Mouse (Mus musculus) myocyte (in vitro differentiated cells): ENCODE data around the gene Slc27a3.

Source experiments
- CEBPB ChIP-seq: IDR thresholded peaks from 2 replicates; pipeline ENCODE4 v1.6.1; 2011; ENCODE audit warnings: mild to moderate bottlenecking, moderate library complexity; ENCODE audit not compliant: poor library complexity, insufficient read depth, severe bottlenecking
- MAX ChIP-seq: IDR thresholded peaks from one replicate; pipeline ENCODE4 v1.6.1; 2011; ENCODE audit warnings: low read depth, mild to moderate bottlenecking, control low read depth
- MYOD1 ChIP-seq, 3 experiments: IDR thresholded peaks; one replicate each; pipeline ENCODE4 v1.6.1; 2011; ENCODE audit warnings: control low read depth in 2 of 3, low read depth in 2 of 3, mild to moderate bottlenecking in 2 of 3, moderate library complexity in 1 of 3; ENCODE audit not compliant: insufficient read length in 2 of 3, control insufficient read depth in 1 of 3
- MYOG ChIP-seq, 3 experiments: IDR thresholded peaks; one replicate each; pipeline ENCODE4 v1.6.1; 2011; ENCODE audit warnings: control low read depth in 2 of 3, low read depth in 2 of 3, mild to moderate bottlenecking in 2 of 3; ENCODE audit not compliant: insufficient read length in 2 of 3, control insufficient read depth in 1 of 3, insufficient read depth in 1 of 3
- POLR2A ChIP-seq: IDR thresholded peaks from one replicate; pipeline ENCODE4 v1.6.1; 2011; ENCODE audit warnings: low read depth, mild to moderate bottlenecking, control low read depth, moderate library complexity; ENCODE audit not compliant: insufficient read length
- POLR2AphosphoS2 ChIP-seq: IDR thresholded peaks from one replicate; pipeline ENCODE4 v1.6.1; 2011; ENCODE audit warnings: low read depth, control low read depth; ENCODE audit not compliant: insufficient read length
- USF1 ChIP-seq: IDR thresholded peaks from one replicate; pipeline ENCODE4 v1.6.1; 2011; ENCODE audit warnings: low read depth, mild to moderate bottlenecking, control low read depth, moderate library complexity

DNA sequence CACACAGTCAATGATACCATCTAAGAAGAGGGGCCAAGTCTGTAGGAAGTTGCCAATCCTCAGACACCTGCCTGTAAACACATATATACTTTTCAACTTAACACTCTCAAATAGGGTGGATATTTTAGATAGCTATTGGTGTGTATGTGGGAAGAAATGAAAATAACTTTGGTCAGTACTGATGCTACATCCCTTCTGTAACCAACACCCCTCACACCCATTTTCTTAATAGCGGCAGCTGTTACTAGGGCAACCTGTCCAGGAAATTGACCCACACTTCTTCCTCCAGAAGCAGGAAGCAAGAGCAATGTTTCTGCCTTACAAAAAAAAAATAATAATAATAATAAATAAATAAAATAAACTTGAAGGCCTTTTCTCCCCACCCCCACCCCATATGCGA, 42.6 kb upstream of the Slc27a3 start:
- TF ChIP-seq POLR2A (no peak), MAX (no peak), USF1 (no peak), POLR2AphosphoS2 (no peak), MYOG (IDR thresholded peaks at IDR 0.05; ENCODE audit: control insufficient read depth in 1 of 3, insufficient read depth in 1 of 3, insufficient read length in 2 of 3, low read depth in 2 of 3) (no peak), MYOD1 (IDR thresholded peaks at IDR 0.05; ENCODE audit: control insufficient read depth in 1 of 3, insufficient read length in 2 of 3, low read depth in 2 of 3) (no peak), CEBPB (no peak)
